26 mouse cellular contexts compared by ENCODE assay signal in genomic region chr5:125979801-125980200, GRCm38 (mm10).
DNase-seq lines count a peak whose midpoint lies in the region; TF ChIP-seq lines count a peak whose summit lies in the region.
"Had no signal": no experiment of that assay in that cellular context is flagged by ENCODE, and none has a peak within 500 bp of the region (broad histone marks: within the 10 kb centered on the region; RNA-seq: fewer than 3 reads in every experiment).

No protein-coding gene starts in this region.

- peak overlapping the region; percentile 20; the same call in 1 of the 2 replicates for H3K4me3 ChIP-seq in layer of hippocampus, adult 2 months
- H3K4me3 ChIP-seq: embryonic facial prominence, embryonic 13.5 days; erythroblast, embryonic 14.5 days; forebrain, embryonic 12.5 days; hindbrain, embryonic 13.5 days; left cerebral cortex, adult 2 months; limb, embryonic 13.5 days; lung, embryonic 15.5 days; midbrain, embryonic 12.5 days; neural tube, embryonic 13.5 days; stomach, embryonic 15.5 days had no signal

- H3K27ac ChIP-seq in layer of hippocampus, adult 2 months, result no peak overlapping the region
- H3K27ac ChIP-seq: embryonic facial prominence, embryonic 13.5 days; forebrain, embryonic 12.5 days; hindbrain, embryonic 13.5 days; left cerebral cortex, adult 2 months; limb, embryonic 13.5 days; lung, embryonic 15.5 days; midbrain, embryonic 12.5 days; neural tube, embryonic 13.5 days; stomach, embryonic 15.5 days had no signal

- peak; percentile 1 for DNase-seq in cerebellum, adult 8-10 months
- DNase-seq in cerebellum, postnatal 4 days (ENCODE audit: low spot score in 2 of 2), result no peak
- DNase-seq in layer of hippocampus, adult 2 months (ENCODE audit: low spot score in 2 of 2), result no peak
- no peak for DNase-seq in layer of hippocampus, adult 9-11 months
- peak; percentile 10 for DNase-seq in cerebellum, adult 9-11 months
- no peak for DNase-seq in lung, postnatal 25 days (ENCODE audit: low spot score)
- no peak for DNase-seq in thymus, postnatal 4 days
- DNase-seq: adrenal gland, postnatal 10 days; embryo, embryonic 11 days; gastrocnemius, postnatal 25 days; heart, adult 18-20 months; heart, postnatal 4 days; kidney, adult 11 months; kidney, postnatal 14 days; lung, postnatal 36 days; thymus, postnatal 14 days had no signal

- no peak for TF ChIP-seq CTCF in layer of hippocampus, adult 2 months (conservative IDR thresholded peaks at IDR 0.05)

Comparison
In these comparisons a context has a peak if more than half of its experiments do, and no peak if none do; other contexts are left out.
1. DNase-seq: peak in cerebellum, adult 8-10 months (single experiment) and cerebellum, adult 9-11 months (single experiment); none in cerebellum, postnatal 4 days (0 of 2), layer of hippocampus, adult 2 months (0 of 2), layer of hippocampus, adult 9-11 months (single experiment), lung, postnatal 25 days (single experiment) and thymus, postnatal 4 days (single experiment).